Mouse (Mus musculus): ENCODE measurements around the gene Slc25a29.

Gene Slc25a29

DNA sequence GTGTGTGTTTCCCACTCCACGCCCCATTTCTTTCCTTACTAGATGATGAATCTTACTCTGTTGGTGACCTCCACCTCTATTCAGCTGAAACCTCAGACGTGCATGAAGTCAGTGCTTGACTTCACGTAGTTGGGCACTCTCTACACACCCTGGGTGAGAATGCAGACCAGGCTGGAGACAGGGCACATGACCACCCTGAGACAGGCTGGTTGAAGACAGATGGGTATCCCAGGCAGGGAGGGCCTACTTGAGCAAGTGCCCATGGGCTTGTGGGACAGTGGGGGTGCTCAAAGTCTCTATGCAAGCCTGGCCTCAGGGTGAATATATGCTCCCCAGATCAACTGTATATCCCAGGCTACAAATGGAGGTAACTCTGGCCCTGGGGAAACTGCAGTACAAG is 1.3 kb downstream of the Slc25a29 start:
- in situ Hi-C loops (cut with MboI) = no loop called here

DNA sequence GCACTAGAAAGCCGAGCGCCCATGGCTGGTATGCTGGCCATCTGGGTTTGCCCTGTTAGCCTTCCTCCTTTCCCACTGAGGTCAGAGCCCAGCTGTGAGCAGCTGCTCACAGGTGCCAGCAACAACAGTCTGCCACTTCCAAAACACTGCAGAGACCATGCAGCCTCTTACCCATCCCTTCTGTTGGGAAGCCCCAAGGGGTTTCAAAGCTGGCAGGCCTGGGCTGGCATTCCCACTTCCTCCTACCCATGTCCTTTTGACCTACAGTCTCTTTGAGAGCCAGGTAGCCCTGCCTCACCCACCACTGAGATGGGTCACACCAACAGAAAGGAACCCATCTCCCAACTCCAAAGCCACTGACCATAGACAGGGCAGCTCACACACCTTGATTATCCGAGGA is 2.3 kb downstream of the Slc25a29 start:
- in situ Hi-C loops (cut with MboI) = no loop called here

DNA sequence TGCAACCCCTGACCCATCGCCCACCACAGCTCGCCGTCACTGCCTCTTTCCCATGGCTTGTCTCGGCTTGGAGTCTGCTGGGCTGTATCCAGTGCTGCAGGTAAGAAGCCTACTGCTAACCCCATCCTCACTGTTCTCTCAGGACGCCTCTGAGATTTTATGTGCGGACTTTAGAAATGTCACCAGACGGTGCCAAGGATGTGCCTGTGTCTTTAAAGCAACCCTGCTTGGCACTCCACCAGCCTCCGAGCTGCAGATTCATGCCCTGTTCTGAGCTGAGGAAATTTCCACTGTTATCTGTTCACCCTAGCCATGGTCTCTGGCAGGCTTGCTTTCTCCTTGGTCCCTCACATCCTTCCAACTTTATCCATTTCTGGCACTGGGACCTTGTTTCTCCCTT is 2.8 kb downstream of the Slc25a29 start:
- in situ Hi-C loops (cut with MboI) = no loop called here

DNA sequence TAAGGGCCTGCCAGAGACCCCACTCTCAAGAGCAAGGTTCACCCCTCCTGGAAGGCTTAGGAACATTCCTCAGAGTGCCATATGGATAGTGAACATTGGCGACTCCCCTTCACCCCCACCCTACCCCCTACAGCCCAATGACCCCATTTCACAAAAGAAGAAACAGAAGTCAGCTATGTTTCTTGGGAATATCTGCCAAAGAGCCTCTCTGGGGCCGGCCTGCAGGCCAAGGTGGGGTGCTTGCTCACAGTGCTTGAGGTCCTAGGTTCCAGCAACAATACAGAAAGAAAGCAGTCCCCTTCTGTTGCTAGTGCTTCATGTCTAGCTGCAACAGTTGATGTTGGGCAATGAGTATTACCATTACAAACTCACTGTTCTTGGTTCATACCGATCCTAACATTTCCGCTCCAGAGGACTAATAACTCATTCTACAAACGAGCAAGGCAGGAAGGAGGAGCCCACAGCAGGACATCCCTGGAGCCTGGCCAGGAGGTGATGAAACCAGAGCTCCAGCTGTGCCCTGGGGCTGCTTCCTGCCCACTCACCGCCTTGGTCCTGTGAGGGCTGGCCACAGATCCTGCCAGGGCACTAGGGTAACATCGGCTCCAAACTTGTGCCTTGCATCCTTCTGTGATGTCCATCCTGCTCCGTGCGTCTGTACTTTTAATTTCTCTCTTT is 3.6 kb downstream of the Slc25a29 start:
- in situ Hi-C loops (cut with MboI) = no loop called here

DNA sequence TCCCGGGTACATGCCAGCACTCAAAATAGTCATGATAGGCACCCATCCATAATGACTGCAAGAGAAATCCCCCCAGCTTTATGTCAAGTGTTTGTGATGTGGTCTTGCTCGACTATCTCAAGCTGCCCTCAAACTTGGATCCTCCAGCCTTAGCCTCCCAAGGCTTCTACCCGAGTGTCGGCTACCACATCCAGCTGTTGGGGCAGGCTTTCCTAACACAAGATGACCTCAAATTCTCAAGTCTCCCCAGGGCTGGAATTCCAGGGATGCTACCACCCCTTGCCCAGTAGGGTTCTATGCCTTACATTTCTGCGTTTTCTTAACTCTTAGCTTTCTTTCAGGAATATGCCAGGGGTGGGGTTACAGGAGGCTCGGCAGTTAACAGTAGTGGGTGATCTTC is 5.3 kb downstream of the Slc25a29 start:
- in situ Hi-C loops (cut with MboI) = no loop called here

DNA sequence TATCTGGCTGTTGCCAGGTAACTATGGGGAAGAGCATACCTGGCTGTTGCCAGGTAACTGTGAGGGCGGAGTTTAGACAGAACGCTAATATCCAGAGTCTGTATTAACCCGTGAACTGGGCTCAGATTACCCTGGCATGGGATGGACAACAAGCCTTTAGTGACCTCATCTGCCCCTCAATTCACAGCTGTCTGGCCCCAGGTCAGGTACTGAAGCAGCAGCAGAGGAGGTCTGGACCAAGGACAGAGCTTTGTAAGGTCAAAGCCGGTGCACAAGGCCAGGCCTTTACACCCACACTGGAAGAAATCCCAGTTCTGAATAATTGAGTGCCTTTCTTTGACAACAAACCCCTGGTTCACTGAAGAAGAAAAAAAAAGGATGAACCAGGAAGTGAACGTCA is 6.0 kb downstream of the Slc25a29 start:
- in situ Hi-C loops (cut with MboI) = no loop called here

DNA sequence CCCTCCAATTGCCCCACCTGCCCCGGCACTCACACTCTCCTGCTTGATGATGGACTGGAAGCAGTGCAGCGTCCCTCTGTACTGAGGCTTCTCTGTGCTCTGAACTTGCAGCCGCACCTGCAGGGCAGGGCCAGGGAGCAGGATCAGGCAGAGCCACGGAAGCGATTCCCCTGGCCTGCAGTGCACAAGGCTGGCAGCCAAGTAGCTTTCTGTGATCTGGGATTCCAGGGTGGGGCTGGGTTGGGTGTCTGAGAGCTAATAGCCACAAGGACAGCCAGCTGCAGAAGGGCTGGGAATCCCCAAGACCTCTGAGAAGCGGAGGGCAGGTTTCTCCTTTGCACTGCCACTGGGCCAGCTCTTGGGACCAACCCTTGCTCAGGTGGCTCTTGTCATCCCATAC is 8.0 kb downstream of the Slc25a29 start:
- in situ Hi-C loops (cut with MboI) = no loop called here

DNA sequence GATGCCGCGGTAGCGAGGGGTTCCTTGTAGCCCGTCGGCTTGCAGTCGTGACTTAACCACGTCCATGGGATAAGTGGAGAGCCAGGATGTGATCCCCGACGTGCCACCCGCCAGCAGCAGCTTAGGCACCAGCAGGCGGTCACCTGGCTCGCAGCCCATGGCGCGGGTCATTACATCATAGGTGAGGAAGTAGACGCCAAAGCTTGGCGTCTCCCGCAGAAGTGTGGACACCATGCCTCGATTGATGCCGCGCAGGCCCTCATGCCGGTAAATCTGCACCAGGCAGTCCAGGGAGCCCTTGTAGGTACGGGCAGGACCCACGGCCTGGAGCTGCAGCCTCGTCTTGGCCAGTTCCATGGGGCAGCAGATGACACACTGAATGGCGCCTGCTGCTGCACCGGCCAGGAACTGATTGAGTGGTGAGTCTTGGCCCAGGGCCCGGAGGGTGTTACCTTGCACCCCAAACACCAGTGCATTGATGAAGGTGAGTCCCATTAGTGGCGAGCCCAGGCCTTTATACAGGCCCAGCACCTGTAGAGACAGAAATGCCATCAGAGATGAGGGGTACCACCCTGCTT is 8.6 kb downstream of the Slc25a29 start:
- in situ Hi-C loops (cut with MboI) = no loop called here

DNA sequence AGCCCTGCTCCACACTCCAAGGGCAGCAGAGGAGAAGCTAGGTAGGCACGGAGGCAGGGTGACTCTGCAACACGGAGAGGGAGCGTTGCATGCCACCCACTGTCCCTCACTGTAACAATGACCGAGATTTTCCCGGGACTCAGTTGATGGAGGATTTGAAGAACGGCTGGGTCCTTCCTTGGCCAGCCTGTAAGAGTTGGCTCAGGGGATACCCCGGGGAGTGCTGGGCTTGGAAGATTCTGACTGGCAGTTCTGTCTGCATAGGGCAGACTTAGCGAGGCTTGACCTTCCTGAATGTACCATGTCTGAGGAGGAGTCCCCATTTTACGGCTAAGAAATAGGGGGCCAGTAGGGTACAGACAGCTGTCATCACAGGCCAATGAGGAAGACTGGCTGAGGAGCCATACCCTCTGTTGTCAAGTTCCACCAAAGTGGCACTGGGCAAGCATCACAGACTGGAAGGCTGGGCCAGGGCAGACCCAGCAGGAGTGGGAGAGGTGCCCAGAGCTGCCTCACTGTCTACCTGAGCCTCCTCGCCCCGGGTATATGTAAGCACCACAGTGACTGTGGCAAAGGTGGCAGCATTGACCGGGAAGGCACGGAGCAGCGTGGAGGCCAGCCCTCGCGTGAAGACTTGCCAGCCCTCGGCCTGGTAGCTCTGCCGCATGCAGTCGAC is 9.3 kb downstream of the Slc25a29 start:
- in situ Hi-C loops (cut with MboI) = no loop called here

DNA sequence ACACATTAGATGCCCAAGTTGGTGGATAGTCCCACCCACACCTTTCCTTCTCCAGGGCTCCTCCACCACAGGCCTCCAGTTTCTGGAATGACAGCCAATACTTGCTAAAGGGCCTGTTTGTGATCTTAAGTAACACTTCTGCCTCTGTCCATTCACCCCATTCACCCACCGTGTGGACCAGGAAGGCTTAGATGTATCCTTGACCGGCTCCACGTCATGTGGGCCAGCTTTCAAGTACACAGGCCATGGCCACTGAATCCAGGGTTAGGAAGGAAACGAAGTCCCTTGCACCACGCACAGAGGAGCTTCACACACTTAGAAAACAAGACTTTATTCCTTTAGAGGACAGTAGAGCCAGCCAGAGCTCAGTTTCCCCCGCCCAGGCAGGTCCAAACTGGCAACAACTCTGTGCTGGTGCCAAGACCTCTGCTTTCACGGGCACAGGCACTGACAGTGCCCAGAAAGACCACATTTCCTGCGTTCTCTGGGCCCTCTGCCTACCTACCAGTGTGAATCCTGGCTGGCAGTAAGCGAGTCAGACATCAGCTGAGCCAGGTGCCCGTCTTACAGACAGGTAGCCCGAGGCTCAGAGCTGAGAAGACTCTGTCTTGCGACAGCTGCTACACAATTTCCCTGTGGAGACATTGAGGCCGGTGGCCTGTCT is 10.0 kb downstream of the Slc25a29 start:
- in situ Hi-C loops (cut with MboI) = no loop called here

DNA sequence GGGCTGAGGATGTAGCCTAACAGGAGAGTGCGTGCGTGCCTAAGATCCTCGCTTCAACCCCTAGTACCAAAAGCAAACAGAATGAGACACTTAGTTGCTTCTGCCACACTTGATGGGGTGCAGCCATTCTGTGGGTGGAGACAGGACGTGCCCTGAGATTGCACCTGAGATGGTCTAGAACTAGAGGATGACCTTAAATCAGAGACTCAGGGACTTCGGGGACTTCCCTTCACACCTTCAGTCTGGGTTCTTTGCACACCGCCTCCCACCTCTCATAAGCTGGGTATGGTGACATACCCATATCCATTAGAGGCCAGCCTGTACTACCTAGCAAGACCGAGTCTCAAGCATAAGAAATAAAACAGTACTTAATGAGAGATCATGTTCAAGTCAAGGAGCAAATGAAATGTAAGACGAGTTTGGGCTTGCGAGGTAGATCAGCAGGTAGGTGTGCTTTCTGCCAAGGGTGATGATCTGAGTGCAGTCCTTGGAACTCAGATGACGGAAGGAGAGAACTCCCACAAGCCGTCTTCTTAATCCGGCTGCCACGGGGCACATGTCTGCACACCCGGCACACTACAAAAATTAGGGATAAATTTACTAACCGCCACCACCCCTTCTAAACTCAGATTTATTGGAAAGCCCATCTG is 11.3 kb downstream of the Slc25a29 start:
- in situ Hi-C loops (cut with MboI) = no loop called here

DNA sequence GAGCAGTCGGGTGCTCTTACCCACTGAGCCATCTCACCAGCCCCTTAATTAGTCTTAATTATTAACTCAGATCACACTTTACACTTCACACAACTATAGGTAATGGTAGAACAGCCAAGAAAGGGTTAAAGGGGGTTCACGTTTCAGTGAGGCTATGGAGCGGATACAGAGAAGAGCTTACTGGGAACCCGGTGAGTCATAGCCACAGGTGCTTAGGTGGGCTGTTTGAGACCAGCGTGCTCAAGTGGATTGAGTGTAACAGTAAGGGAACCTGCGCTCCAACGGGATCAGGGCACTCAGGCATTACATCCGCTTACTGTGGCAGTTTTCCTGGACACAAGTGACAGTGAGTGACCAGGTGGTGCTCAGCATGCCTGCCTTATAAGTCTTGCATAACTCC is 12.6 kb downstream of the Slc25a29 start:
- in situ Hi-C loops (cut with MboI) = no loop called here

DNA sequence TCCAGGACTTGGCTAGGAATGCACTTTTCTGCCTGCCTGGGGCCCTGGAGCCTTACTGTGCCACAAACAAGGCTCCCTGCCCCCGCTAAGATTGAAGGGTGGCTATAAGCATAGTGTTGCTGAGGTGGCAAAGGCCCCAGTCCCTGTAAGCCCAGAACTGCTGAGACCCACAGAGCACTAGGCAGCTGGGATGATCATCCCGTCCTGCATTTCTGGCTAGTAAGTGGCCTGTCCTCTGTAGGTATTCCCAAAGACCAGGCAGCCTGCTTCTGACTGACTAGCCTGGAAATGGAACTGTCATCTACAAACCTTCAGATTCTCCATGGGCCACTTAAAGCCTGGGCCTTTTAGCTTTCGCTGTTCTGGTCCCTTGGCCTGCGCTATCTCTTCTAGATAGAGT is 15.2 kb downstream of the Slc25a29 start:
- in situ Hi-C loops (cut with MboI) = no loop called here

DNA sequence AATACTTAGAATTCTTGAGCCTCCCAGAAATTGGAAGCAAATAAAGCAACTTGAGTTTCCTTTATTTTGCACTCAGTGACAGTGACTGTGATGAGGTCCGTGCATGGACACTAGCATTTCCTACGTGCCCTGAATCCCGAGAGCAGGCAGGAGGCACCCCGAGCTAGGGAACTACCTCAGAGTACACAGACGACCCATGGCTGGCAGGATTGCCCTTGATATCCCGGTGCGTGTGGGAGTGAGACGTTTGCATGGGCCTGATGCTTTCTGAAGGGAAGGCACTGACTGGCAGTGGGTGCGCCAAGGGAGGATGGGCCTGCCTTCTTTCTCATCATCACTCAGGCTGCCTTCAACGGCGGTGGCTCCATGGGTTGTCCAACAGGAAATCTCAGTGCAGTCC is 19.1 kb downstream of the Slc25a29 start:
- in situ Hi-C loops (cut with MboI) = no loop called here

DNA sequence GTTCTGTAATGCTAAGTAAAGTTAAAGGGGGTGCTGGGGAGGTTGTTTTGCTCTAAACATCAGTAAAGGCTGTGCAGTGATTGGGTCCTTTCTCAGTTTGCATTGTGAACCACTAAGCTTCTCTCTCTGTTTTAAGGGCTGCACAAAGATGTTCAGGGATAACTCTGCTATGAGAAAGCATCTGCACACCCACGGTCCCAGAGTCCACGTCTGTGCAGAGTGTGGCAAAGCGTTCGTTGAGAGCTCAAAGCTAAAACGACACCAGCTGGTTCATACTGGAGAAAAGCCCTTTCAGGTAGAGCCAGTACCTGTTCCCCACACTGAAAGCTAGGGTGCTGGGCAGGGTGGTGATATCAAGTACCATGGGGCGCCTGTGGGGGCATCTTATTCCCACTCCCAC is 21.2 kb downstream of the Slc25a29 start:
- in situ Hi-C loops (cut with MboI) = no loop called here

DNA sequence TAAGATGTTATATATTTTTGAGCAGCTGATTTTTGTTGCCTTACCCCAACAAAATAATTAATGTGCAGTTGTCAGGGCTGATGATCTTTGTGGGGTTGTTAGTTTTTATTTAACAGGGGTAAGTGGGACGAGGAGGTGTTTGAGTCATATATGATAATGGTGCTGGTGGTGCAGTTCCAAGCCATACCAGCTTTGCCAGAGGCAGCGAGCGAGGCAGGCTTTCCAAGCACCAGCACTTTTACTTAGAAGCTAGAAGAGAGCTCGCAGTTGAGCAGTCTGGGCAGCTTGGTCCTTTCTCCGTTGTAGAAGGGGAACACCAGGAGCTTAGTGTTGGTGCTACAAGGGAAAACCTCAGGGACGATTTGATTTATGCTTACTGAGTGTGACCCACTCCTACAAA is 23.2 kb downstream of the Slc25a29 start:
- in situ Hi-C loops (cut with MboI) = no loop called here

DNA sequence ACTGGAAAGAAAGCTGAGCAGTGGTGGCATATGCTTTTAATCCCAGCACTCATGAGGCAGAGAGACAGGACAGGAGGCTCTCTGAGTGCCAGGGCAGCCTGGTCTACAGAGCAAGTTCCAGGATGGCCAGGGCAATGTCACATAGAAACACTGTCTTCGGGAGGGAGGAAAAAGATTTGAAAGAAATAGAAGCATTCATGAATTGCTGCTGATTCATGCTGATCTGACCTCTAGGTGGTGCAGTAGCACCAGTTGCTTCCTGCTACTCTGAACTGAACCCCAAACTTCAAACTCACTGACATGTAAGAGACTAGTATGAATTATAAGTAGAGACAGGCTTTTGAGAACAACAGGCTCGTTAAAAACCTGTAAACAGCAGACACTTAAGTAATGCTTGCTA is 24.6 kb downstream of the Slc25a29 start:
- in situ Hi-C loops (cut with MboI) = no loop called here

DNA sequence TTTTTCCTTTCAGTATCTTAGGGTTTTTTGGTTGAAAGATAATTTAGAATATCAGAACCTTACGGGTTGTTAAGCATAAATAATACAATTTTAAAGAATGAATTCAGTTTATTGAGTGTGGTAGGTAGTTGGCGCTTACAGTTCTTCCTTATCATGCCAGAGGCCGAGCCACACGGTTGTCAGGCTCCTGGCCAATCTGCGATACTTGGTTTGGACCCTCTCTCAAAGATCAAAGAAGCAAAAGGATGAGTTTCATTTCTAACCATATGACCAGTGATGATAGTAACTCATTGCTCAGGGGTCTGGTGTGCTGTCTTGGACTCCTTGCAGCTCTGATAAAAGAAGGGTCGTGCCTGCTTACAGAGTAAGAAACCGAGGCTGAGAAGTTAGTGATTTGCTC is 25.4 kb downstream of the Slc25a29 start:
- in situ Hi-C loops (cut with MboI) = no loop called here

DNA sequence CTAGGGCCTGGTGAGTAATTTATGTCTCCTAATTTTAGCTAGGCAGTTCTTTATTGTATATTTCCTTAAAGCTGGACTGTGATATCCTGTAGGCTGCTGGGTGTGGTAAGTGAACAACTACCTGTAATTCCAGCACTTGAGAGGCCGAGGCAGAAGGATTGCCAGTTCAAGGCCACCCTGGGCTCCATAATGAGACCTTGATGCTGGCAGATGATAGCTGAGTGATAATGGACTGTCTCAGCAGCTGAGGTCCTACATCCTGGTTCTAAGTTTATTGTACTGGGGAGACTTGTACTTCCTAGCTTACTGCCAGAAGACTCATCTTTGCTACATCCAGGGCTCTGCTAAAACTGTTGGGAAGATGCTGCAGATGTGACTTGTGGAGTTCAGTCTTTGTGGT is 25.9 kb downstream of the Slc25a29 start:
- in situ Hi-C loops (cut with MboI) = no loop called here

DNA sequence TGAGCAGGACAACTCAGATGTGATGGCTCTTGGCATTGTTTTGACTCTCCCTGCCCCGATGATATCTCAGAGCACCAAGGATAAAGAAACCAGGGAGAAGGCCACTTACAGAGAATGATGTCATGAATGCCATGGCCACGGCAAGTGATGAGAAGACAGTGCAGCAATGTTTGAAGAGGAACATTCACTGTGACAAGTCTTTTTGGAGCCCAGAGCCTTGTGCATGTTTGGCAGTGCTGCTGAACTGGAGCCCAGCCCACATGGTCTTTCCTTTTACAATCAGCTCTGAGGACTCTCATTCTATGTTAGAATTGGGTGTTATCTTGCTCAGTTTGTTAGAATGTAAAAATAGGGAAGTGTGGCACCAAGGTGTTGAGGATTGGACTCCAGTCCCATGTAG is 27.2 kb downstream of the Slc25a29 start:
- in situ Hi-C loops (cut with MboI) = no loop called here

DNA sequence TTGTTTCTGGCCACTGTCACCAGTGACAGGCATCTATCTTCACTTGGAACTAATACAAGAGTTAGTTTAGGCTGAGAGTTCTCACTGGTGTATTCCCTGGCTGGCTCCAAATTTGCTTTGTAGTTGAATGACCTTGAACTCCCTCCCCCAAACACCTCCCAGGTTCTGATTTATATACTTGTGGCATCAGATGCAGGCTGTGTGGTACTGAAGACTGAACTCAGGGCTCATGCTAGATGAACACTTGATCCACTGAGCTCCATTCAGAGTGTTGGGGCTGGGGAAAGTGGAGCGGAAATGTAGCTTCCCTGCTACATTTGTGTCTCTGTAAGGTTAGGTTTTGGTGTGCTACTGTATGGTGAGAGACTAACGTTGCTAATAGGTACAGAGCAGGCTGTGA is 31.3 kb downstream of the Slc25a29 start:
- in situ Hi-C loops (cut with MboI) = no loop called here

DNA sequence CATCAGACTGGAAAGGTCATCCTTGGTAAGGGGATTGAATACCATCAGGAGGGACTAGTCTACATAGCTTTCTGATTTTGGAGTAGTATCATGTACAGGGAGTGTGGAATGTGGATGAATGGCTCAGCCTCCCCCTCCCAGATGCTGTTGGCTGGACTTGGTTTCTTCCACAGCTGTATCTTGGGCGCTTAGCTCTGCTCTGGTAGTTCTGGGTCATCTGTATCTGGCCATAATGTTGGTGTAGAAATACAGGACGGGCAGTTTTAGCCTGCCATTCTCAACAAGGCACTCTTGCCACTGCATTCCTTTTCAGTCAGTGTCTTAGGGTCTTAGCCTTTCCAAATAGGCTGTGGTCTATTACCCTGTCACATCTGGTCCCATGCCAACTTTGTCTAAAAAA is 34.1 kb downstream of the Slc25a29 start:
- in situ Hi-C loops (cut with MboI) = no loop called here

All from mature B cell (primary cell).